Mouse (Mus musculus) CD4-positive helper T cell, adult 2 months (primary cell): ENCODE data around the gene Zfp131.
A peak's percentile ranks its signal among the peaks of the same experiment; 100 is the strongest.
"Not testable (repeated sequence)": the region's sequence is repeated elsewhere in the genome, so short reads cannot be mapped to it uniquely, and the experiment has no call there.

Source experiments
- DNase-seq: peaks from one replicate; pipeline ENCODE4 v3.0.0-alpha.2; 2012; ENCODE audit warnings: low read depth, missing footprints, low spot score

Gene Zfp131

DNA sequence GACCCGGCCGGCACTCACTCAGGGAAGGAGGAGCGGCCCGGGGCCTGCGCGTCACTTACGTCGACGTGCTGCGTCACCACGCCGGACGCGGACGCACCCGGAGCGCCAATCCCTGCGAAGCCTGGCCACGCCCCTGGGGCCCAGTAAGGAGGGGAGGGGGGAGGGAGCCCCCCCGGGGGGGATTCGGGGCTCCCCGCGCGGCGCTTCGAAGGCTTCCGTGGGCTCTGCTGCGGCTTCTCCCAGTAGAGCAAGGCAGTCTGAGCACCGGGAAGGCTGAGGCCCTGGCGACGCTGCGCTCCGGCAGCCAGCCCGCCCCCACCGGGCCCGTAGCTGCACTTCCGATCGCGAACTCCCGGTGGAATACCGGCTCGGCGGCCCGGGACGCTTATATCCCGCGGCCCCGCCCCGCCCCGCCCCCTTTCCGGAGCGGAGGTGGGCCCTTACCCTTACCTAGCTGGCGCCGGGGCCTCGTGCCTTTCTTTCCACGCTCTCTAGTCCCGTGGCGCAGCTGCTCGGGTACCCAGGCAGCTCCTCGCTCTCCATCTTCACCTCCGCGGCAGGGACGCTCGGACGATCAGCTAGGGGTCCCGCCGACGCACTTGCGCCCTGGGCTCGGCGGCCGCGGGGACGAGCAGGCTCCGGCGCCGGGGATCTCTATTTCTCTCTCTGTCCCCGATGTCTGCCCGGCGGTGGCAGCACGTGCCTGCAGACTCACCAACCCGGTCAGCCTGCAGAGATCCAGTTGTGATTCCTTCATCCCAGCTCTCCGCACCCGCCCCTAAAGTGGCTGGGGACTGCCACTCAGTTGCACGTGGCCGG, at the start of gene Zfp131:
Zfp131 (minus strand) TSS at position 129 of the 819 bp plus-strand sequence.
- peak; percentile 98 for DNase-seq

DNA sequence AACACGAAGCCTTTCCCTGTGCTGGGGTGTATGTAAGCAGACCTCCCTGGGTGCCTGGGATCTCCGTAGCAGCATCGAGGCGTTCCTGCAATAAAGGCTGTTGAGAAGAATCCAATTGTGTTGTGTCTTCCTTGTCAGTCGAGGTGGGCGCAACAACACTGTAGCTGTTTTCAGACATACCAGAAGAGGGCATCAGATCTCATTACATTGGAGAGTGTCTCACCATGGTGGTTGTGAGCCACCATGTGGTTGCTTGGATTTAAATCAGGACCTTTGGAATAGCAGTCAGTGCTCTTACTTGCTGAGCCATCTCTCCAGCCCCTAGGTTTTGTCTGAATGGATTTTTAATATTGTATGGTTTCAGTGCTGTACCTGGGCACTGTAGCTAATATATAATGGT, 49.3 kb upstream of the Zfp131 start:
- not testable (repeated sequence) for DNase-seq

DNA sequence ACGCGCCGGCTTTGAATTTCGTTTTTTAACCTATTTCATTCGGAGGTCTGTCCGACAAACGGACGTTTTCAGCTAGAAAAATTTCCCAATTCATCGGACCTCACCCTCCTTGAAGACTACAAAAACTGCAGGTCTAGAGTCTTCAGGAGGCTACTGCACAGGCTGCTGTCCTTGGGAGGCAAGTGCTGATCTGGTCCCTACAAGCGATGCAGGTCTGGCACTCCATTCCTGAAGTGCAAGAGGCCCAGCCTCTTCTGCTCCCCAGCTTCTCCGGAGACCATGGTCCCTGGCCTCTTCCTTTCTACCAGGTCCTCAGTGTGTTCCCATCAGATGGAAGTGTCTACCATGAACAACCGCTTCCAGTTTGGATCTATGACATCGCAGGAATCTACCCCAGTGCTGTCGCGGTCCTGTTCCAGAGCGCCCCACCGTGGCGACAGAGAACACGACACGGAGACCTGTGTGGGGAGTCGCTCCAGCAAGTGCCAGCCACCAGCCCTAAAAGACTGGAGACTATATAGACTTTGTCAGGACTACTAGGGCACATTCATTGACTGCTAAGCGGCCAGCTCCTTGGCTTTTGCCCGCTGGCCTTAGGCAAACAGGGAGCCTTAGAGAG, 47.1 kb upstream of the Zfp131 start:
- peak; percentile 43 for DNase-seq

GRCm38 (mm10) chr13:119836324-119836811, 45.7 kb upstream of the Zfp131 start:
- DNase-seq = peak; percentile 16

DNA sequence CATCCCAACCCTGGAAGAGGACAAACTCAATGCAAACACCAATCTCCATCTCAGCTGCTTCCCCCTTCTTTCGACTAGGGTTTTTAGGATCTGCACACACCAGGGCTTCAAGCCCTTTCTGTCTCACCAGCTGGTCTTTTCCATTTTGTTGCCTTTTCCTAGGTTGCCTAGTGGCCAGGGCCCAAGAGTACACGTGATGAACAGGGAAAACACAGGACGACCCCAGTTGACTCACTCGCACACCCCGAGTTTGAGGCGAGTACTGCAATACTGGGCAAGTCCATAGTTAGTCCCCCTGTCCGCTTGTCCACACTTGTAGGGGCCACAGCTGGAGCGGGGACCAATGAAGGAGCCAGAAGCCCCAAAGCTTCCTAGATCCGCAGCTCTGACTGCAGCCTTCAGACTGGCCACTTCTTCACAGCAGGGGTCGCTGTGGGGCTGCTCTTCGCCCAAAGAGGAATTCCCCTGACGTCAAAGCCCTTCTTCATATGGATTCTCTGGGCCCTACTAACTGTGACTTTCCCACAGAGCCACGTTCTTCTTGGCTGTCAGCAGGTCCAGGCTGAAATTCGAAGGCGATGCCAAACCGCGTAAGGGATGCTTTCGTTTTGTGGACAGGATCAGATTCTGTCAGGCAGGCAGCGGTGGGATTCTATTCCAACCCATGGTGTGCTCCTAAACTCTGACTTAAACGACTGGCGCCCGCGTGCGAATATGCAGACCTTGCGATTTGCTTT, 44.8 kb upstream of the Zfp131 start, which contains the start of gene D13Ertd608e:
D13Ertd608e (plus strand) TSS at position 687 of the 737 bp plus-strand sequence.
- DNase-seq = peak; percentile 56

GRCm38 (mm10) chr13:119830116-119830515, 39.4 kb upstream of the Zfp131 start, which contains the start of gene AF067063:
Gene AF067063, minus strand, starts transcription at chr13:119830216.
- not testable (repeated sequence) for DNase-seq

DNA sequence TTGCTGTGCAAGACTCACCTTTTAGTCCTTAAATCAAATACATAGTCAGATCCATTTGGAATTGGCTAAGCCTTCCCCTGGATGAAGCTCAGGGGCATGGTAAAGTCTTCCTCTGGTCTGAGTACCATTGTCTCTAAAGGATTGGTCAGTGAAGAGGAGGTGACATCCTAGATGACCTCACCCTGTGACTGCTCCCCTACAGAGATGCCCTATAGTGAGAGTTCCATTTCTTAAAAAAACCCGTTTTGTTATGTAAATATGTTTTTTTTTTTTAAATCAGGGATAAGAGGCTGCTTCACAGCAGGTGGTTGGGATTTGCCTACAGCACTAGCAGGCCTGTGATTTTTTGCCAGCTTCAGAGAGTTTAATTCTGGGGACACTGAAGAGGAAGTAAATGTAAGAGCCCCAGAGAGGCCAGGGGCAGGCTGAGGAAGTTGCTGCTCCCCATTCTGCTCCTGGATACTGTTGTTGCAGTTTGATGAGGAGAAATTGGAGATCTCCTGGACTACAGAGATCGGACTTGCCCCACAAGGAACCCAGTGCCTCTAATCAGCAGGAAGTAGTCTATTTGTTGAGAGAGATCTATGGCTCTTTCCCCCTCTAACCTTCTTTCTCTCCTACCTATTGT, 27.0 kb upstream of the Zfp131 start:
- DNase-seq = no peak

DNA sequence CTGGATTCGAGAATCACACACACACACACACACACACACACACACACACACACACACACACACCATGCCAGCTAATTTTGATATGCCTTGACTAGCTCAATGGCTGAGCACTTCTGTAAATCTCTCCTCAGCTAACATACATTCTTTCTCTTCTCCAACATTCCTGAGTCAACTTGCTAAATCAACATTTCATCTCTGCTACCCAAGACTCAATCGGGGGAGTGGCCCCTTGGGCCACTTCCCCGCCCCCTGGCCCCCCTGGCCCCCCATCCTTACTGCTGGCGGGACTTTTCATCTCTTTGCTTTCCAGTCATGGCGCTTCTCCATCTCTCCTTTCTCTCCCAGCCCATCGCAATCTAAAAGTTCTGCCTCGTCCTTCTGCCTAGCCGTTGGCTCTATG, 26.1 kb upstream of the Zfp131 start:
- DNase-seq = no peak

DNA sequence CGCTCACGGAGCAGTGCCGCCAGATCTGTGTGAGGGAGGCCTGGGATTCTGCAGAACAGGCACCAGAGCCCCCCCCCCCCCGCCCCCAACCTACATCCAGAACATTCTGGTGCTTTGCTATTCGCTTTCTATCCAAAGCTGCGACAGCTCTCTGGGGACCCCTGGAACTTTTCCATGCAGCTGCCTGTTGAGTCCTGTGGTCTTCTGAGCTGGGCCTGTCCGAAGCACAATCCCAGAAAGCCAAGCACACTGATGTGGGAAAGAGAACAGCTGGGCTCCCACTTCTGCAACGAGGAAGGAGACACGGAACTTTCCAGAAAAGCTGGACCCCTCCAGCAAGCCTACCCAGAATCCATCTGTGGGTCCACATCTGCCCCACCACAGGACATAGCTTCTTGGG, 19.3 kb upstream of the Zfp131 start:
- DNase-seq = no peak

DNA sequence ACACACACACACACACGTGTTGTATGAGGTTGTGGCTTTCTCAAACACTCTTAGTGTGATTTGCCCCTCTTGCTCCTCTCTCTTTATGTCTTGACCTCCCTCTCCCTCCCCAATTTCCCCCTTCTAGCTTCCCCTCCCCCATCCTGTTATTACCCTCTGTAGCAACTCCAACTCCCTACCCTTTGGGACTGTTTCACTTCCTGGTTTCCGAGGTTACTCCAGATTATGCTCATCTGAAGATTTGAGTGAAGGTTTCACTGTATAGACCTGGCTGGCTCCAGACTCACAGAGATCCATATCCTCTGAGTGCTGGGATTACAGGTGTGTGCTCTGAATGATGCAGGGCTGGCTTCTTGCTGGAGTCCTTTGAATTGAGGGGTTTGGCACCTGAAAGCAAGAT, 18.2 kb upstream of the Zfp131 start:
- no peak for DNase-seq

- no peak for DNase-seq
Observed at GRCm38 (mm10) chr13:119797656-119798055, 7.0 kb upstream of the Zfp131 start.

DNA sequence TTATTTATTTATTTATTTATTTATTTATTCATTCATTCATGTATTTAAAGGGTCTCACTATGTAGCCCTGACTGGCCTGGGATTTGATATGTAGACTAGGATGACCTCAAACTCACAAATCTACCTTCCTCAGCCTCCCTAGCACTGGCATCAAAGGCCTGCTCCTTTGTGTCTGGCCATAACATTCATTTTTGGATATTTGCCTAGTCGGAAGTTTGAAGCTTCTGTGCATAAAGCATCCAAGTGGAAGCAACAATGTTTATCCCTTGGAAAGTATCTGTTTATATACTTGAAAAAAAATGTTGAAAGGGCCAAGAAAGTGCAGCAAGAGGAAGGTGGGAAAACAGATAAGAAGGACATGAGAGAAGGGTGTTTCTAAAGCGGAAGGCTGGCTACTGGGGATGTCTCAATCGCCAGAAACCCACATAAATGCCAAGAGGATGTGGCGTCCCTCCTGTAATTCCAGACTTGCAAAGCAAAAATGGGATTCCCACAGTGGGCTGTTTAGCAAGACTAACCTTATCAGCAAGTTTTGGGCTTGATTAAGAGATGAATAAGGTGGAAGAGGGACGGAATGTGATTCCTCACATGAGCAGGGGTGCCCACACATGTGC, 2.2 kb upstream of the Zfp131 start:
- DNase-seq = no peak

GRCm38 (mm10) chr13:119791580-119792135, 969 bp upstream of the Zfp131 start:
- no peak for DNase-seq

DNA sequence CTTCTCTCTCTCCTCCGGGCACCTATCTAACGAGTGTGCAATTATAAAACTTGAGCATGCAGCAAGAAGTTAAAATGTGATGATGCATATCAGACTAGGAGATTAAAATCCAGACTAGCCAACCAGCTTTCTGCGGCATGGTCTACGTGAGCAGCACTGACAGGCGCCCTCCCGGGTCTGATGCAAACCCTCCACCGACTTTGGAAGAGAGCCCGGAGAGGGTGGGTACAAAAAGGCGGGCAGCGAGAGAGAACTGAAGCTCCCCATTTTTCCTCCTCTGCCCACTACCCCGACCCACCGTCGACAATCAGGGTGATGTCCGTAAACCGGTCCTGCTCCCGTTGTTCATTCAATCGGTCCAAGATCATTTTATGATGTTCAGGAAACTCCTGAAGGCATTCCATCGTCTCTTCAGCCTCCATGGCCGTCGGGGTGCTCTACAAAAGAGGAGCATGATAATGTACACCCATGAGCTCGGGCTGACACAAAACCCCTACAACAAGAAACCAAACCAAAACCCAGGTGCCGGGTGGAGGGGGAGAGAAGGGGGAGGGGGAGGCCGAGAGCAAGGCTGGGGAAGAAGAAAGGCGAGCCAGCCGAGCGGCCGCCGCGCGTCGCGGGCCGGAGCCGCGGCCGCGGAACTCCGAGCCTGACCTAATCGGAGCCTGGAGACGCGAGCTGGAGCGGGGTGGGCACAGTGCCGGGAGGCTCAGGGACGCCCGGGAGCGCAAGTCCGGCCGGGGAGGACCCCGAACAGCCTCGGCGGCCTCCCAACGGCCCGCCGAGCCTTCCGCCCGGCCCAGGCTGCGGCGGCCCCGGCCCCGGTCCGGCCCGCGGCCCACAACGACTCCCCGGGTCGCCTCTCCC, 605 bp downstream of the Zfp131 start:
- DNase-seq = peak; percentile 65

- no peak for DNase-seq
Observed at GRCm38 (mm10) chr13:119783581-119783980, 7.1 kb downstream of the Zfp131 start.

GRCm38 (mm10) chr13:119768541-119768940, 22.1 kb downstream of the Zfp131 start:
- no peak for DNase-seq

- no peak for DNase-seq
Observed at GRCm38 (mm10) chr13:119766480-119766879, 24.2 kb downstream of the Zfp131 start.

DNA sequence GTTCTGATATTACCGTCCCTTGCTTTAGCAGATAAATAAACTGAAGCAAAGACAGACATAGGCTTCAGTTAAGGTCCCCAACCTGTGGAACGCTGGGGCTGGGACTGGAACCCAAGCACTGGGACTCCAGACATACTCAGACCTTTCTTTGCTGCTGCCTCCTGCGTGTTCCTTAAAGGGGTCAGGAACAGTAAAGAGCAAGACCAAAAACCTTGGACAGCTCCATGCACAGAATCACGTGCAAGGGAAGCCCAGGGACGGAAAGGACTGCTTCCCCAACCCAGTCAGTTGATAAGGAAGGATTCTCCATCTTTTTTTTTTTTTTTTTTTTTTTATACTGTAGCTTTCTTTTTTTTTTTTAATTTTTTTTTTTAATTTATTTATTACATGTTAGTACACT, 33.9 kb downstream of the Zfp131 start:
- no peak for DNase-seq

DNA sequence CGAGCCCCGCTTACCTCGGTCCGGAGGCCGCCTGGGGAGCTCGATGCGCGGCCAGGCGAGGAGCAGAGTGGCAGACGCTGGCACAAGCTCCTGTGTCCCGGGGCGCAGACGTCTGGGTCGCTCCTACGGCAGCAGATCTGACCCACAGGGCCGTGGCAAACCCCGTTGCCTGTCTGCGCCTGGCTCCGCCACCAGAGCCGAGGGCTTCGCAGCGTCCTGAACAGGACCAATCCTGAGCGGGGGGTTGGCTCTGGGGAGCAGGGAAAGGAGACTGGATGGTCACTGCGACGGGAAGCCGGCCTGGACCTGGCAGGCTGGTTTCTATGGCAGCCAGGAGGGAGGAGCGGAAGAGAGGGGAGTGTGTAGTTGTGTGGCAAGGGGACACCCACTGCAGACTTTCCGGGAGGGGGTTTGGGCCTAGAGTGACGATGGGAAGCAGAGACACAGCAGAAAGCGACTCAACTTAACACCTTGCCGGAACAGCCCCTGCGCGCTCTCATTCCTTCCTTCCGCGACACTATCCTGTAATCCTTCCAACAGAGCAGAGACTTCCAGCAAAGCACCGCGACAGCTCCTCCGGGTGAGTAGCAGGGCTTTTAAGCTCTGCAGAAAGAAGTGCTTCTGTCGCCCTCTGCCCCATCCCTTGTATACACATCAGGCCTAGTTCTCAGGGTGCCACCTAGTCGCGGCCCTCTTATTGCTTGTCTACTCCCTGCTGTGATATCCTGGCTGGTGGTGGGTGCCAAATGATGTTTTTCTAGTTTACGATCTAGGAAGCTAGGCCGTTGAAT, 34.8 kb downstream of the Zfp131 start, which contains the start of gene Nim1k:
Nim1k (minus strand) TSS at position 202 of the 791 bp plus-strand sequence.
- peak; percentile 56 for DNase-seq
